Mouse (Mus musculus): ENCODE data around the gene Cd300lg.

DNA sequence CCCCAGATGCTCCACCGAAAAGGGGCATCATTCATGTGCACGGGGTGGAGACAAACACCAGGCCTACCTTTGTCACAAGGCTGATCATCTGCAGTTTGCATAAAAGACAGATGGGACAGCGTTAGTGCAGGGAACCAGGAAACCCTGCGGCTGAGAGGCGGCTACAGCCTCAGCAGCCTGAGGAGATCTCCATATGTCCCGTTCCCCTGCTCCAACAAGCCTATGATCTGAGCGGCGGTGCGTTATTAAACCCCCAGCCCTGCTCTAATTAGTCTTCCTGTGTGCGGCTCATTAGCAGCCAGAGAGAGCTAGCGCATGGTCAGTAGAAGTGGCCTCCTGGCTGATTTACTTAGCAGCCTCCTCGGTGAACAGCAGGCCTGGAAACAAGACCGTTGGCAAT, 31.2 kb upstream of the Cd300lg start:
- TF ChIP-seq MYOG (IDR thresholded peaks at IDR 0.05; ENCODE audit: control insufficient read depth, extremely low read depth, insufficient read length) = no peak
- TF ChIP-seq FOSL1 (IDR thresholded peaks at IDR 0.05; ENCODE audit: insufficient read depth, low read length, poor library complexity, severe bottlenecking) = no peak
- no peak for TF ChIP-seq USF1 (IDR thresholded peaks at IDR 0.05; ENCODE audit: low read depth)
- TF ChIP-seq MAX (IDR thresholded peaks at IDR 0.05) = no peak
- TF ChIP-seq CTCF (IDR thresholded peaks at IDR 0.05; ENCODE audit: control insufficient read depth, insufficient read depth, insufficient read length) = no peak
- TF ChIP-seq CEBPB (IDR thresholded peaks at IDR 0.05; ENCODE audit: low read depth) = no peak
- TF ChIP-seq MYOD1 (IDR thresholded peaks at IDR 0.05; ENCODE audit: control insufficient read depth, insufficient read length, low read depth) = no peak

Data from C2C12 (cell line).